Mouse (Mus musculus): Measurements from ENCODE around the gene Gm20388.

DNA sequence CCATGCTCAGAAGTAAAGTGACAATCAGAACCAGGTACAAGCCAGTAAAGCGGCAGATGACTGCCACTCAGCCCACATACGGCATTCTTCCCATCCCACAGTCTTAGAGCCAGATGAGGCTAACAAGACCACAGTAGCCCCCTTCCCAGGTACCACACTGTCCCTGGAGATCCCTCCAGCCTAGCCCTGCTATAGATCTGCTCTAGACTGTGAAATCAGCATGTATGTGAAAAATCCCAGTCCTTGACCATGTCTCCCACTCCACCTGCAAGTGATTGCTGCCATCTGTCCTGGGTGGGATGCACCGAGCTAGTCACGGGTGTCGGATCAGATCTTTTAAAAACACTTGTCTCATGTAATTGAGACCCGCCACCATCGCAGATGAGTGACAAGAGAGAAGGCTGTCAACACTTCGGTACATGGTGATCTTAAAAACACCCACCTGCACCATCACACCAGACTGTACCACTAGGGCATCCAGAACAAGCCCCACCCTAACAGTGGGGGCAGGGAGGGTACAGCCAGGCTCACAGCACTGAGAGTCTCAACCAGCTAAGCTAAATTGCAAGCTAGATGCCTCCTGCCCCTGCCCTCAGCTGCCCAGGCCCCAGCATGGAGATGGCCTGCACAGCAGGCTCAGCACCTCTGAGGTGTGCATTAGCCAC lies 669.8 kb downstream of the Gm20388 start:
- TF ChIP-seq POLR2A (IDR thresholded peaks at IDR 0.05; ENCODE audit: borderline replicate concordance, extremely low read depth, insufficient read depth, insufficient read length, poor library complexity, severe bottlenecking) = no peak
- TF ChIP-seq CTCF (IDR thresholded peaks at IDR 0.05; ENCODE audit: borderline replicate concordance, extremely low read depth, insufficient read depth, insufficient read length) = no peak

Measured in brain, embryonic 14.5 days (tissue).